Mouse (Mus musculus): ENCODE data around the gene Cst8.
A peak's percentile ranks its signal among the peaks of the same experiment; 100 is the strongest.
"Not testable (repeated sequence)": the region's sequence is repeated elsewhere in the genome, so short reads cannot be mapped to it uniquely, and the experiment has no call there.

Gene Cst8

GRCm38 (mm10) chr2:148798485-148798884 is at the start of gene Cst8:
TSS of gene Cst8 (plus strand) at chr2:148798785.
- DNase-seq (ENCODE audit: low spot score in 2 of 2): no peak

- DNase-seq (ENCODE audit: low spot score in 2 of 2): no peak
Measured at GRCm38 (mm10) chr2:148750058-148750457, 48.5 kb upstream of the Cst8 start, which contains the start of gene Cstl1. TSS of gene Cstl1 (plus strand) at chr2:148750358.

GRCm38 (mm10) chr2:148751893-148752813 is 46.4 kb upstream of the Cst8 start:
- peak; percentile 9 to 56 for DNase-seq (ENCODE audit: low spot score in 2 of 2)

- no peak for DNase-seq (ENCODE audit: low spot score in 2 of 2)
Measured at GRCm38 (mm10) chr2:148754310-148754846, 44.2 kb upstream of the Cst8 start.

GRCm38 (mm10) chr2:148763648-148764388 is 34.8 kb upstream of the Cst8 start:
- peak in 1 of 2 experiments; percentile 20 for DNase-seq (ENCODE audit: low spot score in 2 of 2)

GRCm38 (mm10) chr2:148771397-148771796 is 27.2 kb upstream of the Cst8 start, which contains the start of gene Cst11:
TSS of gene Cst11 (minus strand) at chr2:148771497.
- not testable (repeated sequence) for DNase-seq (ENCODE audit: low spot score in 2 of 2)

- no peak for DNase-seq (ENCODE audit: low spot score in 2 of 2)
Measured at GRCm38 (mm10) chr2:148781709-148782108, 16.9 kb upstream of the Cst8 start, which contains the start of gene 8030411F24Rik. TSS of gene 8030411F24Rik (plus strand) at chr2:148782009.

- no peak for DNase-seq (ENCODE audit: low spot score in 2 of 2)
Measured at GRCm38 (mm10) chr2:148789142-148789541, 9.4 kb upstream of the Cst8 start, which contains the start of gene Cst12. TSS of gene Cst12 (plus strand) at chr2:148789361.

- DNase-seq (ENCODE audit: low spot score in 2 of 2): no peak
Measured at GRCm38 (mm10) chr2:148801491-148801921, 2.9 kb downstream of the Cst8 start.

- no peak for DNase-seq (ENCODE audit: low spot score in 2 of 2)
Measured at GRCm38 (mm10) chr2:148806696-148807095, 8.1 kb downstream of the Cst8 start.

- no peak for DNase-seq (ENCODE audit: low spot score in 2 of 2)
Measured at GRCm38 (mm10) chr2:148819909-148820308, 21.3 kb downstream of the Cst8 start, which contains the start of gene Cst13. TSS of gene Cst13 (plus strand) at chr2:148820081.

GRCm38 (mm10) chr2:148825986-148826385 is 27.4 kb downstream of the Cst8 start:
- no peak for DNase-seq (ENCODE audit: low spot score in 2 of 2)

GRCm38 (mm10) chr2:148834912-148835311 is 36.3 kb downstream of the Cst8 start, which contains the start of gene Cst9:
TSS of gene Cst9 (plus strand) at chr2:148835147.
- DNase-seq (ENCODE audit: low spot score in 2 of 2): no peak

- no peak for DNase-seq (ENCODE audit: low spot score in 2 of 2)
Measured at GRCm38 (mm10) chr2:148838075-148838777, 39.6 kb downstream of the Cst8 start.

GRCm38 (mm10) chr2:148839224-148839623 is 40.6 kb downstream of the Cst8 start:
- DNase-seq (ENCODE audit: low spot score in 2 of 2): no peak

- DNase-seq (ENCODE audit: low spot score in 2 of 2): peak; percentile 19 to 56
Measured at GRCm38 (mm10) chr2:148851116-148851906, 52.7 kb downstream of the Cst8 start.

All from spleen, postnatal 14 days (tissue).